Mouse (Mus musculus): ENCODE data around the gene Pla2g2d. TPM values are rescaled to one million over a fixed set of nuclear protein-coding genes. Genes with fewer than 3 reads are reported as not detected.

The Pla2g2d gene
- total RNA-seq, 2 experiments from 2014 or later = 0.28 to 0.48 TPM

DNA sequence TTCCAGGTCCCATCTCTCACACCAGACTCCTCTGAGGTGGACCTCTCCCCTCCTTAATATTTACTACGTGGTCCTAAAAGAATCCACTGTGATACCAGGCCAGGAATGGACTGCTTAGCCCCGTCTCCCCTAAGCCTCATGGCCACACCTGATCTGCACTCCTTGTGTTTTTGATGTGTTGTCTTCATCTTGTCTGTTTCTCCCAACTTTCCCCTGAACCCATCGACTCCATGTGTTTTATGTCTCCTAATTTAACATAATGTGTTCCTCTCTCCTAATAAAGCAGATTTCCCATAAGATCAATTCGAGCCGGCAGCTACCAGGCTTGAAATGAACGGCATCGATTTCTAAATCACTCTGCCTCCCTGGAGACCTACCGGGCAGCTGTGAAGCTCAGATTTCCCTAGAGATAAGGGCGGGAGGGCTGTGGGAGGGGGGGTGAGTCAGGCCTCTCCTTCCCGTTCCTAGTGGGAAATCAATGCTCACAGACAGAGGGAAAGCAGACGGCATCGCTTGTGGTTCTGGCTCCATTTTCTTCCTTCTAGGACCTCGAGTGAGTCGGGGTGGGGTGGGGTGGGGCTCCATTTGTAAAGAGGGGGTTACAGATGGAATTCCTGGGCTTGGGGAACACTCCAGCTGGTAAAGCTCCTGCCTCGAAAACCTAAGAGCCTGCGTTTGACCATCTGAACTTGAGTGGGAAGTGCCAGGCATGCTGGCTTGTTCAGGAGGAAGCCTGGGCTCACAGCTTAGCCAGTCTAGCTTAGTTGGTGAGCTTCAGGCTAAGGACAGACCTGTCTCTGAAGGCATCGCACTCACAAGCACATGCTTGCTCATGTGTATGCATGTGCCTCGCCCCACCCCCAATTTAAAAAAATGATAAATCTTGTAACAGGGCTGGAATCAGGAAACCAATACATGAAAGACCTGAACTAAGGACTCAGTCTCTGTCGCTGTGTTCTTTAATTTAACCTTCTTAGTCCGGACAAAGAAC is 2.2 kb downstream of the Pla2g2d start:
- intact Hi-C loops (cut with DNase I) = no loop called here
- DNase-seq (ENCODE audit: low spot score in 2 of 2) = no peak

DNA sequence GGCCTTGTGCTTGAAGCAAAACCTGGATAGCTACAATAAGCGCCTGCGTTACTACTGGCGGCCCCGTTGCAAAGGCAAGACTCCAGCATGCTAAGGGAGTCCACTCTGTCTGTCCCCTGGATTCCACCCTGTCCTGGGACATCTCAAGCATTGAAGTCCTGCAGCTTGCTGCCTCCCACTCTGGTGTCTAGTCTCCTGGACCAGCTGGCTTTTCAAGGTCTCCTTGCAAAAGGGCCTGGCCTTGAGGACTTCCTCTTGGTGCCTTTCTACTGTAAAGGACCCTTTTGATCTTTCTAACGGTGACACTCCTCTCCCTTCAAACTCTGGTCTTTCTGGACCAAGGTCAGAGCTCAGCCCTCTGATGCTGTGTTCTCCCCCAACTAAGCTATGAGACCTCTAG is 4.8 kb downstream of the Pla2g2d start:
- intact Hi-C loops (cut with DNase I) = no loop called here
- DNase-seq (ENCODE audit: low spot score in 2 of 2) = no peak

DNA sequence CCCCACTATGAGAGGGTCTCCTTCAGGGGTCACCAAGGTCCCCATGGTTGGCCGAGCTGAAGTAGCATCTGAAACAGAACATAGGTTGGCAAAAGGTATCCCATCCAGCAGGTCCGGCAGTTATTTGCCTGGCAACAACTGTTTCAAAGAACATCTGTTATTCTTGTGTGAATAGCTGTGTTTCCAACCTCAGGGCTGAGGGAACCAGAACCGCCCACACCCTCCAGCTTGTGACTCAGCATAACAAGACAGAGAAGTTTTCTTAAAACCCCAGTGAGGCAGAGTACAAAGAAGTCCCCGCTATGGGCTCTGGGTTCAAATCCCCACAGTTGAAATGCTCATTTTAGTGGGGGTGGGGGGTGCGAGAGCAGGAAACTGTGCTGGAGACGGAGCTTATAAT is 6.6 kb downstream of the Pla2g2d start:
- peak; percentile 62 to 86 for DNase-seq (ENCODE audit: low spot score in 2 of 2)
- intact Hi-C loops (cut with DNase I) = no loop called here

DNA sequence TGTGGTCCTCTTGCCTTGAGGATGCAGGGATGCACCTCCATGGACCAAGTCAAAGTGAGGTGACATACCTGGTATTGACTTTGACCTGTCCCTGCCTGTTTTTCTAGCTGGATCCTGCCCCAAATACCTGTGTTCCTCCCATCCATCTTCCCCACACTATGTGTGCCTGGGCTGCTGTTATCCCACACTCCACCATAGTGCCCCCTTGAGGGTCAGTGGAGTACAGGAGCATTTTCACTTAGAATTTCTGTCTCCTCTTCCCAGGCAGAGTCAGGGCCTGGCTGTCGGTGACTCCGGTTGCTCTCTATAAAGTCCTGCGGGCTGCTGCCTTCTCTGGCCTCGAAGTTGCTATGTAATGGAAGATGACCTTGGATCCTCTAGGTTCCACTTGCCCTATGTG is 10.2 kb downstream of the Pla2g2d start:
- no peak for DNase-seq (ENCODE audit: low spot score in 2 of 2)
- intact Hi-C loops (cut with DNase I) = no loop called here

DNA sequence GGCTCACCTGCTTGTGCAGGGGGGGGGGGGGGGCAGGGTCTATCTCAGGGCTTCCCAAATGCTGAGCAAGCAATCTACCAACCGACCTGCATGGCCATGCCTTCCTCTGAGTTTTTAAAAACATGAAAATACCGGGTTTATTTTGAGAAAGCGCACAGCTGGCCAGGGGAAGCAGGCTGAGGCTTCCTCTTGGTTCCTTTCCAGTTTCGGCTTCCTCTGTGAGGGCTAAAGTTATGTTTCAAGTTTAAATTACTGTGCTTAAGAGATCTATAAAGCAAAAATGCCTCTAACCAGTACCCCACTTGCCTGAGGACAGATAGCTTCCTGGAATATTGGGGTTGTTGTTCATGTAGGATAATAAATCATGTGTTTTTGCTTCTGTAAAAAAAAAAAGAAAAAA is 10.6 kb downstream of the Pla2g2d start:
- peak in 1 of 2 experiments; percentile 72 for DNase-seq (ENCODE audit: low spot score in 2 of 2)
- intact Hi-C loops (cut with DNase I) = no loop called here

DNA sequence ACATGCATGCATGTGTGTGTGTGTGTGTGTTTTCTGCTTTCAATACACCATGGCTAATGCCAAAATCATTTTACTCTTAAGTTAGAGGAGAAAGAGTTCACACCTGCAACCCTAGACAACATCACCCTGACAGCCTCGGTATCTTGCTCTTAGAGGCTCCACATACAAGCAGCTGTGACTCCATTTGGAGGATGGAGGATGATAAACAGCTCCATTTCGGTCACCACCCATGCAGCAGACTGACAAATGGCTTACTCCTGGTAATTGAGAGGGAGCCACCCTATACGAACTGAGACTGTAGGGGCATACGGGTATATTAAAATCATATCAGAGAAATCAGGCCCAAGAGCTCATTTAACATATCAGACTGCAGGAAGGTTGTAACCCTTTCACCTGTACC is 12.8 kb downstream of the Pla2g2d start:
- intact Hi-C loops (cut with DNase I) = no loop called here

DNA sequence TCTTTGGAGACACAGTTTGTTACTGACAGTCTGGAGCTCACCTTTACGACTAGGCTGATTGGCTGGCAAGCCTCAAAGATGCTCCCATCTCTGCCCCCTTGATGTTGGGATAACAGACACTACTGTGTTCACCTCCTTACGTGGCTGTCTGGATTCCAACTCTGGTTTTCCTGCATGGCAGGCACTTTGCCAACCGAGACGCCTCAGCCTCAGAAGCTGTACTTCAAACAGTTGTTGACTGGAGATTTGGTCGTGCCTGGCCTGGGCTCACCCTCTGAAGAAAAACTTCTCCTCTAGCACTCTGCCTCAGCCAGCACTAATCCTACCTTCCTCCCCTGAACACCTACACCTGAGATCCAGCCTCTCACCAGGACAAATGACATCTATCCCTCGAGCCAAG is 15.9 kb downstream of the Pla2g2d start:
- intact Hi-C loops (cut with DNase I) = loop anchor here (5.0 kb wide), 1 partner anchor 344 kb away; no protein-coding TSS in a partner anchor
- no peak for DNase-seq (ENCODE audit: low spot score in 2 of 2)

More for the DNA sequence above, 12.8 kb downstream of the Pla2g2d start:
- peak in 1 of 2 experiments; percentile 50 for DNase-seq (ENCODE audit: low spot score in 2 of 2)

DNA sequence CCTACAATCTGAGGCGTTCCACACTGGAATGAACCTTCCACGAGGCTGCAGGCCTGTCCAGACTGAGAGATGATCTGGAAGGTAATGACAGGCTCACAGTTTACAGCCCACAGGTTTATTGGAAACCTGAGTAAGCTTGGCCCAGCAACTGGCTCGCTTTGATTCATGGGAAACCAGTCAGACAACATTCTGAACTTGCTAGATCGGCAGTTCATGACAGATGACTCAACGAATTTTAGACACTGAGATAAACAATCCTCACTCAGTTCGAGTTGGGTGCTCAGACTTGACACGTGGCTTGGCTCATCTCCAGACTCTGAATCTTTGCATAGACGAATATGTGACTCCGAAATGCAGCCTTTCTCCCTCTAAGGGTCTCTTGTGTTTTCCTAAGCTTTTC is 17.1 kb downstream of the Pla2g2d start:
- DNase-seq (ENCODE audit: low spot score in 2 of 2) = no peak
- intact Hi-C loops (cut with DNase I) = loop anchor here (2.0 to 5.0 kb wide), 2 partner anchors 84 to 345 kb away; no protein-coding TSS in a partner anchor

DNA sequence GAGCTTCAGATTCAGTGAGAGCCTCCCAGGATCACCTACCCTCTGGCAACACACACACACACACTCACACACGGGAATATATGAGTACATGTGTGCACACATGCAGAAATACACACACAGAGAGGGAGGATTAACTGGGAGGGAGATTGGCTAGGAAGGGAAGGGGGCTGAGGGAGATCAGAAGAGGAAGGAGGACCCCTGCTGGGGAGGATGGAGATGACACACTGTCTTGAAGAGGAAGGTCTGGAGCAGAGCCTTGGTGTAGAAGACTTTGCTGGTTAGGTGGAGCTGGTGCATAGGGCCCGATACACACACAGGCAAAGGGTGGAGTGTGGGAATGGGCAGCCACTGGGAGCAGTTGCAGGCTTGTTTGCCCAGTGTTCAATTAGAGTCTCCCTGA is 17.7 kb downstream of the Pla2g2d start:
- peak; percentile 70 to 79 for DNase-seq (ENCODE audit: low spot score in 2 of 2)
- intact Hi-C loops (cut with DNase I) = loop anchor here (1.0 to 5.0 kb wide), 3 partner anchors 44 to 346 kb away; no protein-coding TSS in a partner anchor

DNA sequence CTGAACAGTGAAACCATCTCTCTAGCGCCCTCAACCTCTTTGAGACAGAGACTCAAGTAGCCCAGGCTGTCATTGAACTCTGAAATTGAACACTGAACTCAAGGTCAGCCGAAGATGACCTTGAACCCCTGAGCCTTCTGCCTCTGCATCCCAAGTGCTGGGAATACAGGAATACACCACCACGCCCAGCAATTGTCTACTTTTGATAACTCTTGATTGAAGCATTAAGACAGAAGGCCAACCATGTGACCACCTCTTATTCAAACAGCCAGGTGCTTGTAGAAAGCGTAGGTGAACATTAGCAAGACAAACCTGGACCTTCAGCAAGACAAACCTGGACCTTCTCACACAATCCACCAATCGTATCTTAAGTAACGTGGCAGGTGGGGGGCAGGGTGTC is 18.8 kb downstream of the Pla2g2d start:
- DNase-seq (ENCODE audit: low spot score in 2 of 2) = no peak
- intact Hi-C loops (cut with DNase I) = loop anchor here (5.0 kb wide), 1 partner anchor 347 kb away; no protein-coding TSS in a partner anchor

DNA sequence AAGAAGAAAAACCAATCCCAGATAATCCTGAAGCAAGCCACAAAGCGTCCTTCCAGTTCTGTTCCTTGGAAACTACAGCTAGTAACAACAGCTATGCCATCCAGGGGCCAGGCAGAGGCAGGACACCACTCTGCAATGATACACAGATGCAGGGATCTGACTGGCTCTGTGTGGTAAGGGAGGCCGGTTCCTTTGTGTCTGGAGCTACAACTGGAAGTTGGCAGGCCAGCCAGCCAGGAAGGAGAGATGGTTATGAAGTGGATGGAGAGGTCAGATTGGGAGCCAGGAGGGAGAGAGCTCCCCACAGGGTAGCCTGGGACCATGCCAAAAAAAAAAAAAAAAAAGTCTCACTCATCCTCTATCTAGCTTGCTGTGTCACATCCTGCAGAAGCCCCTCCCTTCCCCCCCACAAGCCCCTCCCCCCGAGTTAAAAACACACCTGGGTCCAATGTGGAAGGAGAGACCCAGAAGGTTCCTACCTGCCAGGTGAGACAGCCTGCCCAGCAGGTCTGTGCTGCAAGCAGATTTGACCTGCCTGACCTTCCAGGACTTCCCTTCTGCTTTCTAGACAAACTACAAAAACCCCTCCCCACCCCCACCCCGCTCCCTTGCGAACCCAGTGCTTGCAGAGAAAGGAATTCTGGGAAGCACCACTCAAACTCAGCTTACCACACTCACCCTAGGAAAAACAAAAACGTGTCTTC is 21.1 kb downstream of the Pla2g2d start:
- DNase-seq (ENCODE audit: low spot score in 2 of 2) = no peak
- intact Hi-C loops (cut with DNase I) = no loop called here

DNA sequence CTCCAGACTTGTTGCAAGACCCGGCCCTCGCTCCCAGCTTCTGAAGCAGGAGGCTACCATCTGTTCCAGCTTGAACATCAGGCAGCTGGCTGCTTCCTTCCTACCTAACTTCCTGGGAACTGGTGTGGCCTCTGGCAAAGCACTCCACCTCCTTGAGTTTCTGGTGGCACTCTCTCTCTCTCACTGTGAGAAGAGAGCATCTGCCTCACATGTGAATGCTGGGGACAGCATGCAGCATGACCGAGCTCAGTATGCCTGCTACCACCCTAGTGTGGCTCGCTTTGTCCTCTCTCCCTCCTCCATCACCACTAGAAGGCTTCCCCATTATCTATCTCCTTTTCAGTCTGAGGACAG is 21.7 kb downstream of the Pla2g2d start:
- intact Hi-C loops (cut with DNase I) = no loop called here

DNA sequence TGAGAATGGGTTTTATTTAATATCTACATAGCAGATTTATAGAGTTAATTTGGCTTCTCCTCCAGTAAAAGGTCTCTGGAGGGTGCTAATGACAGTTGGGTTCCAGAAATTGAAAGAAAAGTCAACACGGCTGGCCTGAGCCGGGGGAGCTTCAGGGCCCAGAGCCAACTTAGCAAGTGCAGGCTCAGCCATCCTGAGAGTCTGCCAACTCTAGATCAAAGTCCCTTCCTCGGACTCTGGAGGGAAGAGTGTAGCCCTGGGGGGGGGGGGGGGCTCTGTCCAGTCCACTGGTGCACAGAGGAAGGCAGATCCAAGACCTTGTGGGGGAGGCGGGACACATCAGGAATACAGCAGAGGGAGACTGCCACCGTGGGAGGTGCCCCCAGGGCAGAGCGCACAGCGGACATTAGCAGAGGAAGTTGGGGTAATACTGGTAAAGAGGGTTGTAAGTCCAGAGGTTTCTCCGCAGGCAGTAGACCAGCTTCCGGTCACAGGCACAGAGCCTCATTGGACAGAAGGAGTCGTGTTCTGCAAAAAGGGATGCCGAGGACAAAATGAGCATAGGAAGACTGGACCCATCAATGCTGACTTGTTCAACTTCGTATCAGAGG is 24.7 kb downstream of the Pla2g2d start:
- no peak for DNase-seq (ENCODE audit: low spot score in 2 of 2)
- intact Hi-C loops (cut with DNase I) = no loop called here

More for the DNA sequence above, 21.7 kb downstream of the Pla2g2d start:
- peak; percentile 31 to 75 for DNase-seq (ENCODE audit: low spot score in 2 of 2)

DNA sequence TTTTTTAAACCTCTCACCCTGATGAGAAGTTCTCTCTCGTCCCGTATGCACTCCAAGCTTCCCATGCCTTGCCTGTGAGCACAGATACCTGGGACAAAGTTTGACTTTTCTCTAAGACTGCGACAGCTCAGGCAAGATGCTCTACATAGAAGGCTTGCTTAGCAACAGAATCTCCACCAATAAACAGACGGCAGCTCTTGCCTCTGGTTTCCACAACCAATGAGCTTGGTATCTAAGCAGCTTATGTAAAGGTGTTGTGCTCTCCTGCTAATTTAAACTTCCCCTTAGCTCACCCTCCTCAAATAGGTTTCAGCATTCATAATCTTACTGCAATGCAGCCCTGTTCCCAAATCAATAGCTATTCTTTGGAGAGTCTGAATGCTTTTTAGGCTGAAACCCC is 26.1 kb downstream of the Pla2g2d start:
- intact Hi-C loops (cut with DNase I) = no loop called here
- peak; percentile 51 to 89 for DNase-seq (ENCODE audit: low spot score in 2 of 2)

DNA sequence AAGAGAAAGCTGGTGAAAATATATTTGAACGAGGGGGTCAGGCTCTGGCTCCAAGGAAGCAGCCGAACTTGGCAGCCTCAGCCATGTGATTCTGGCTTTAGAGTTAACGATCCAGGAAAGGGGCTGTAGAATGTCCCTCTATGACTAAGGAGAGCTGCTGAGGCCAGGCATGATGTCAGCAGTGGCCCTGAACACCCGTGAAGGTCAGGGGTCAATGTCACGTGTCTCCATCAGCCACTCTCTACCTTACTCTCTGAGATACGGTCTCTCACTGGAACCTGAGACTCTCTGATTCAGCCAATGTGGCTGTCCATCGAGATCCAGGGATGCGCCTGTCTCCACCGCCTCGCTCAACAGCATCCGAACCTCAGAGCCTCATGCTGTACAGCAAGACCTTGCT is 27.4 kb downstream of the Pla2g2d start:
- intact Hi-C loops (cut with DNase I) = no loop called here
- no peak for DNase-seq (ENCODE audit: low spot score in 2 of 2)

DNA sequence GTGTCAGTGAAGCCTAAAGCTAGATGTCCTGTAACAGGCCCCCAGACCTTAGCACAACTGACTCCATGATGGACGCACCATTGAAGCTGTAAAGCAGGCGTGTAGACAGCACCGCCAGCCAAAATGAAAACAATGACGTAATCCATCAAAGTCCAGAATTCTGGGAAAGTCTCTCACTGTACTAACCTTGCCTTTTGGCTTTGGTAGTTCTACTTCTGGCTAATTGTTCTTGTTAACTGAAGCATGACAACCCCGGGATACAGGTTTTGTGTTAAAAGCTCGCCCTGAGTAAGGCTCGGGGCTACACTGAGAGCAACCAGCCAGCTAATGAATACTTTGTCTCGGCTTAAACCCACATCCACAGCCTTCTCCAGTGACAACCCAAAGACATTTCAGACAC is 29.7 kb downstream of the Pla2g2d start:
- intact Hi-C loops (cut with DNase I) = no loop called here
- no peak for DNase-seq (ENCODE audit: low spot score in 2 of 2)

DNA sequence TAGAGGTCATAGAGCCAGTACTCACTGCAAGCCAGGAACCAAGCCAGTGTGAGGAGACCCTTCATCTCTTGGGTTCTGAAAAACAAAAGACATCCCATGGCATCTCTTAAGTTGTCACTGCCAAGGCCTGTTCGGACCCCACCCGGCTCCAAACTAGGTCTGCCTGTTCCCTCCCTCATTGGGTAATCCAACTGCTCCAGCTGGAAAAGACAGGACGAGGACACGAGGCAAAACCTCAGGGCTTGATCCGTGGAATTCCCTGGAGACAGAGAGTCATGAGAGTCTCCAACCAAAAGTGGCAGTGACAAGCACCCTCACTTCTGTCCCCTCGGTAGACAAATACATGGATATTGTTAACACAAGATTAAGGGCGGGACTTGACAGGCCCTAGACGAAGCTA is 30.6 kb downstream of the Pla2g2d start:
- DNase-seq (ENCODE audit: low spot score in 2 of 2) = no peak
- intact Hi-C loops (cut with DNase I) = no loop called here

DNA sequence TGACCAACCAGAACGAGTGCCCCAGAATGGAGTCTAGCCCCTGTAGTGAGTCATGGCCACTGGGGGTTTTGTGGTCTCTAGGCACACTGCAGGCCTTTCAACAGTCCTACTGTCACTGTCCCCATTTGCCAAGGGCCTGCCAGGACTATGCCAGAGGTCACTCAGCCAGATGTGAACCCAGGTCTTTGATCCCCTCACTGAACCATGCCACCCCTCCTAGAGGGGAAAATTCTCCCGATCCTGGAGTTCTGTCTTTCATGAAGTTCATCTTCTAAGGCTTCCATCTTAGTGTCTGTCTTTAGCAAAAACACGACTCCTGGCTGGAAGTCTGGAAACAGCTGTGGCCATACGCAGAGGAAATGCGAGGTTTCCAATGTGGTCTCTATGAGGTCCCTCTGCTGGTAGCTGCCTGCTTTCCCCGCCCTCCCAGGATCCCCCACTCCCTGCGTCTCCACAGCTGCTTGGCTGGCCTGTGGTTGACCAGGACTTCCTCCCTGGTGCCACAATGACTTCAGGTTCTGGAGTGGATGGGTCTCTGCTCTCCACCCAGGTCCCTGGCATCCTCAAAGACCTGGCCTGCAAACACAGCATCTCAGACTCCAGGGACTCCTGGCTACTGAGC is 31.5 kb downstream of the Pla2g2d start:
- no peak for DNase-seq (ENCODE audit: low spot score in 2 of 2)
- intact Hi-C loops (cut with DNase I) = no loop called here

DNA sequence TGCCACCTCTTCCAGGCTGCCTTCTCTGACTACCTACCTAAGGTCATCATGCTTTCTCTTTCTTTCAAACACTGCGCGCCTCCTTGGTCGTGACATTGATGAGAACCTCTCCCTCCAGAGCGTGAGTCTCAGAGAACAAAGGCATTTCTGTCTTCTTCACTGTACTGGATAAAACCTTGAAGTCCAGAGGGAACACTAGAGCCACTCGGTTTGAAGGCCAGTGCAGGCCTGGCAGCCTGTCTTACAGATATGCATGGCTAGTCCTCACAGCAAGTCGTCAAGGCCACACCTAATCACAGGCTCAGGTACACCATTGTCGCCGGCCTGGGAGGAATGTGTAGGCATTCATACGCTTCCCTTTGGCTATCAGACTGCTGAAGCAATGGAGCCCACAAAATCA is 40.6 kb downstream of the Pla2g2d start:
- intact Hi-C loops (cut with DNase I) = no loop called here
- DNase-seq (ENCODE audit: low spot score in 2 of 2) = no peak

DNA sequence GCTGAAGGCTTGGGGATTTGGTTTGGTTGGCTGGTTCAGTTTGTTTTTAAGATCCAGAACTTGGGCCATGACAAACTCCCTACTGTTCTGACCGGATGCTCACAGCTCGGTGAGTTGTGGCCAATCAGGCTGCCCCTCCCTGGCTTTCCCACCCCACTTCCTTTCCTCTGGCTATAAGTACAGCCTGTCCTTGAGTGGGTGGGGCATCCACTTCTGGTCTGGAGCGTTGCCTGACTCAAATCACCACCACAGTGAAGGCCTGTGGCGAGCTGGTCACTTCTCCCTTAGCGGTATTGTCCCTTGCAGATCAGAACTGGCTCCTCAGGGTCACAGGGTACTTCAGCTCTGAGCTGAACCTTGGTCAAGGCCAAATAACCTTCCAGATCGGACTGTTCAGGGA is 42.2 kb downstream of the Pla2g2d start:
- intact Hi-C loops (cut with DNase I) = no loop called here
- no peak for DNase-seq (ENCODE audit: low spot score in 2 of 2)
